Mouse (Mus musculus) hindbrain, embryonic 15.5 days (tissue): ENCODE results near the gene Rnaseh2b. TPM values are rescaled to one million over a fixed set of nuclear protein-coding genes. Genes with fewer than 3 reads are reported as not detected.

Source experiments
- ATAC-seq: fragments of 200-750 bp; cut with Nextera tagmentation; 2 replicates; pipeline ENCODE4 v1.8.0; 2017; ENCODE audit warnings: low read depth, moderate number of reproducible peaks, moderate TSS enrichment; ENCODE audit not compliant: low FRiP score
- H3K27ac ChIP-seq: fragments of 300-500 bp; sonication (generic); replicated peaks from 2 replicates; pipeline ENCODE4 v1.5.1; 2015; ENCODE audit warnings: mild to moderate bottlenecking, inconsistent platforms
- H3K27me3 ChIP-seq: fragments of 300-500 bp; sonication (generic); 2 replicates; pipeline ENCODE4 v1.6.1; 2015; ENCODE audit warnings: control low read depth, inconsistent platforms
- H3K36me3 ChIP-seq: fragments of 300-500 bp; sonication (generic); 2 replicates; pipeline ENCODE4 v1.6.1; 2015; ENCODE audit warnings: control low read depth, inconsistent platforms
- H3K4me1 ChIP-seq: fragments of 300-500 bp; sonication (generic); replicated peaks from 2 replicates; pipeline ENCODE4 v1.6.1; 2015; ENCODE audit warnings: control low read depth, inconsistent platforms
- H3K4me2 ChIP-seq: fragments of 300-500 bp; sonication (generic); 2 replicates; pipeline ENCODE4 v1.6.1; 2015; ENCODE audit warnings: moderate library complexity, mild to moderate bottlenecking, inconsistent platforms
- H3K4me3 ChIP-seq: fragments of 300-500 bp; sonication (generic); 2 replicates; pipeline ENCODE4 v1.5.1; 2015; ENCODE audit warnings: mild to moderate bottlenecking, inconsistent platforms
- H3K9ac ChIP-seq: fragments of 300-500 bp; sonication (generic); 2 replicates; pipeline ENCODE4 v1.6.1; 2015; ENCODE audit warnings: inconsistent platforms
- H3K9me3 ChIP-seq: fragments of 300-500 bp; sonication (generic); 2 replicates; pipeline ENCODE4 v1.6.1; 2016; ENCODE audit warnings: control low read depth, inconsistent platforms
- WGBS: fragments of 180-500 bp; shearing (Covaris S2); methylation state at CpG from one replicate; pipeline ENCODE4 v1.1.7; 2015; 5-methylcytosine and 5-hydroxymethylcytosine counted together
- polyA plus RNA-seq: library from polyadenylated mRNA; unstranded; fragments of >200 nt; fragmentation: Nextera tagmentation; extraction: Ambion mirVana; gene quantifications from 2 replicates; pipeline ENCODE4 v1.2.1, GENCODE M21; 2015

Rnaseh2b gene
- polyA plus RNA-seq, 1 experiment from 2014 or later, result 32.7 TPM

DNA sequence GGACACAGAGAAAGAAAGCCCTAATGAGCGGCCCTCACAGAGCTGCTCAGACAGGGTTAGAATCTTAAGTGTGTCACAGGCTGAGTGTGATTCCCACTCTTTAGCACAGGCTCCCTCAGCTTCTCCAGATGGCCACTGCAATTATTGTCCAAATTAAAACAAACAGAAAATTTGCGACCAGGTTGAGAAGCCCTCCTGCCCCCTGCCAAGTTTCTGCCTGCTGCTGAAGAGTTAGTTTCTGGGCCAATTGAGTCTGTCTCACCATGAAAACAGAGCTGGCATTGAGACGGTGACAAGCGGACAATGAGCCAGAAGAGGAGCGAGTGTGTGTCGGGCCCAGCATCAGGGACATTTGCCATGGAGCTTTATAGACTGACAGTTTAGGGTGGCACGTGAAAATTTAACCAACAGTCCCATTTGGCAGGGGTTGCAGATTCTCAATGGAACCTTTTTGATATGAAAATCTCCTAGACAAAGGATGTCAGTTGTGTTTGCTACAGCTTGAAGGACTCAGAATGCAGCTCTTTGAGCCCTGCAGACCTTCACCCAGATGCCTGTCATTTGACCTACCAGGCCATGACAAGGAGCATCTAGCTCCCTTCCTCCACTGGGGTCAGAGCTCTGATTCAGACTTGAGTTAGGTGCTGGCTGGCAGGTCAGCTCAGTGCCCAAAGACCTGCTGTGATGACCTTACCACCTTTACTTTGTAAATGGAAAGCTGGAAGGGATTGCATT, 123.8 kb downstream of the Rnaseh2b start:
- no peaks in the 10 kb centered on the region for H3K27me3 ChIP-seq
- no peak overlapping the region for H3K4me2 ChIP-seq
- ATAC-seq, result peak; percentile 92
- no peaks in the 10 kb centered on the region for H3K9me3 ChIP-seq
- peak overlapping the region; percentile 76 for H3K27ac ChIP-seq
- no peak overlapping the region for H3K9ac ChIP-seq
- H3K4me3 ChIP-seq, result no peak overlapping the region
- H3K4me1 ChIP-seq, result peaks cover 19% of the 10 kb centered on the region
- WGBS, result 16% methylated on average over 7 of the region's 7 CpGs
- H3K36me3 ChIP-seq, result no peaks in the 10 kb centered on the region

GRCm38 (mm10) chr14:62416742-62417134, 124.3 kb downstream of the Rnaseh2b start:
- Histone ChIP-seq H3K4me3 (no peak overlapping the region), H3K27ac (peak overlapping the region; percentile 76), H3K4me1 (peaks cover 19% of the 10 kb centered on the region), H3K9ac (no peak overlapping the region), H3K9me3 (no peaks in the 10 kb centered on the region), H3K27me3 (no peaks in the 10 kb centered on the region), H3K36me3 (no peaks in the 10 kb centered on the region), H3K4me2 (no peak overlapping the region)
- peak; percentile 71 for ATAC-seq
- 31% methylated on average over 1 of the region's 1 CpGs for WGBS

DNA sequence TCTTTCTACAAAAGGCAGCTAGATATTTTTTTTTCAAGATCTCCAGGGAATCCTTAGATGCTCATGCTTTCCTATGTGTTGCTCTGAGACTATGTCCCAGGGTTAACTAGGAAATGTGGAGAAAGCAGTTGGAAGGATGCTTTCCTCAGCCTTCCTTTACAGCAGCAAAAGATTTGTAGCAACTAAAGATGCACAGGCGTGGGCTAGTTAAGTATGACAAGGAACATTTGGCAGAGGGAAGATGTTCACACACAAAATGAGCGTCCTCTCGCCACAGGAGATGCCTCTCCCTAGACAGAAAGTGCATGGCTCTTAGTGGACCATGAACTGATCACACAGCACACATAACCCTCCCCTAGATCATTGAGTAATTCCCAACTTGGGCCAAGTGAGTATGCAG, 125.1 kb downstream of the Rnaseh2b start:
- Histone ChIP-seq H3K4me2 (no peak overlapping the region), H3K27me3 (no peaks in the 10 kb centered on the region), H3K4me3 (no peak overlapping the region), H3K4me1 (peaks cover 19% of the 10 kb centered on the region), H3K36me3 (no peaks in the 10 kb centered on the region), H3K9me3 (no peaks in the 10 kb centered on the region), H3K27ac (peak overlapping the region; percentile 76), H3K9ac (no peak overlapping the region)
- ATAC-seq, result no peak
- 82% methylated on average over 3 of the region's 3 CpGs for WGBS

- ATAC-seq, result no peak
- Histone ChIP-seq H3K9me3 (no peaks in the 10 kb centered on the region), H3K9ac (no peak overlapping the region), H3K36me3 (no peaks in the 10 kb centered on the region), H3K27me3 (no peaks in the 10 kb centered on the region), H3K4me2 (no peak overlapping the region), H3K4me1 (peaks cover 4% of the 10 kb centered on the region), H3K4me3 (no peak overlapping the region), H3K27ac (no peak overlapping the region)
- WGBS, result 64% methylated on average over 4 of the region's 4 CpGs
Observed at GRCm38 (mm10) chr14:62422265-62422664, 129.9 kb downstream of the Rnaseh2b start.

Other genes starting within 250 kb of the Rnaseh2b start
- gene Dleu7, start 458 bp downstream of the Rnaseh2b start, polyA plus RNA-seq, result 14.1 and 18.4 TPM in 2 replicates
- gene Gucy1b2, start 163.7 kb downstream of the Rnaseh2b start, polyA plus RNA-seq, result 0.67 and 1.3 TPM in 2 replicates